Mouse (Mus musculus) cerebellum, postnatal 10 days (tissue): ENCODE data around the gene Bcas2.
"Not testable (repeated sequence)": the region's sequence is repeated elsewhere in the genome, so short reads cannot be mapped to it uniquely, and the experiment has no call there.

Experiments used
- DNase-seq, 2 experiments: peaks; one replicate each; pipeline ENCODE4 v3.0.0; 2021; ENCODE audit warnings: mixed read lengths in 2 of 2

Gene Bcas2

DNA sequence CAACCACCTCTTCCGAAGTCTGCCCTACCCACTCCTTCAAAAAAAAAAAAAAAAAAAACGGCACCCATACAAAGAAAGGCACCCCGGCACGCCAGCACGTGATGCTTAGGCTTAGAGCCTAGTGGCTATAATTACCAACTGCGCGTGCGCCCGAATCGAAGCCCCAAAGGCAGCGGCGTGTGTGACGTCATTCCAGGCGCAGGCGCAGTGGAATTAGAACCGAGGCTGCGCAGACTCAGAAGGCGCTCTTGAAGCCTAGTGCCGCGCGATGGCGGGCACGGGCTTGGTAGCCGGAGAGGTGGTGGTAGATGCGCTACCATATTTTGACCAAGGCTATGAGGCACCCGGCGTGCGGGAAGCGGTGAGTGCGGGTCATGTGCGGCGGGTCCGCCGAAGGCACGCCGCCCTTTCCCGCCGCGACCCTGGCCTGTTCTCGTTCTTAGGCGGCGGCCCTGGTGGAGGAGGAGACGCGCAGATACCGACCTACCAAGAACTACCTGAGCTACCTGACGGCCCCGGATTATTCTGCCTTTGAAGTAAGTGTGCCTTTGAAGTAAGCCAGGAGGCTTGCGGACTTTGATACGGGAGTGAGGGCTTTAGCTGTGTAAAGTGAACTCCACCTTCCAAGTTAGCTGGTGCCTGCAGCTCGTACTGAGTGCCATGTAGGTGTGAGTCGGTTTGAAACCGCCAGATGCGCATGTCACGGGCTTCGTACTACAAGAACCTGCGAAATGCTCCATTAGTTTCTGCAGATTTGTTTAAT is at the start of gene Bcas2:
TSS of gene Bcas2 (plus strand) at position 151 of the 763 bp plus-strand sequence.
- DNase-seq = peak; percentile 100

DNA sequence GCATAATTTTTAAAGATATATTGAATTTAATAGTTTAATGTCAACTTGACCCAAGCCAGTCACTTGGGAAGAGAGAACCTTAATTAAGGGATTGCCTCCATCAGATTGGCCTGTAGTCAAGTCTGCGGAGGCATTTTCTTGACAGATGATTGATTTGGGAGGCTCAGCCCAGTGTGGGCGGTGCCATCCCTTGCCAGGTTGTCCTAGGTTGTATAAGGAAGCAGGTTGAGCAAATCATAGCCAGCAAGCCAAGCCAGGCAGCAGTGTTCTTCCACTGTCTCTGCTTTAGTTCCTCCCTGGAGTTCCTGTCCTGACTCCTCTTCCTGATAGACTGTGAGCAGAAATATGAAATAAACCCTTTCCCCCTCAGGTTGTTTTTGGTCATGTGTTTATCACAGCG is 47.8 kb upstream of the Bcas2 start:
- no peak for DNase-seq

DNA sequence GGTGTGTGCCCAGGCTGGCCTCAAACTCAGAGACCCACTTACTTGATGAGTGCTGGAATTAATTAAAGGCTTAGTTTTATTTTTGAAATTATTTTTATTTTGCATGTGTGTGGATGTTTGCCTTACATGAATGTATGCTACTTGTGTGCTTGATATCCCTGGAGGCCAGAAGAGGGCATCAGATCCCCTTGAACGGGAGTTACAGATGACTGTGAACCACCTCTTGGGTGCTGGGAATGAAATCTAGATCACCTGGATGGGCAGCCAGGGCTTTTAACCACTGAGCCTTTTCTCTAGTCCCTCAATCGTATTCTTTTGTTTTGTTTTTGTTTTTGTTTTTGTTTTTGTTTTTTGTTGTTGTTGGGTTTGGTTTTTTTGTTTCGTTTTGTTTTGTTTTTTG is 45.3 kb upstream of the Bcas2 start:
- DNase-seq = no peak

DNA sequence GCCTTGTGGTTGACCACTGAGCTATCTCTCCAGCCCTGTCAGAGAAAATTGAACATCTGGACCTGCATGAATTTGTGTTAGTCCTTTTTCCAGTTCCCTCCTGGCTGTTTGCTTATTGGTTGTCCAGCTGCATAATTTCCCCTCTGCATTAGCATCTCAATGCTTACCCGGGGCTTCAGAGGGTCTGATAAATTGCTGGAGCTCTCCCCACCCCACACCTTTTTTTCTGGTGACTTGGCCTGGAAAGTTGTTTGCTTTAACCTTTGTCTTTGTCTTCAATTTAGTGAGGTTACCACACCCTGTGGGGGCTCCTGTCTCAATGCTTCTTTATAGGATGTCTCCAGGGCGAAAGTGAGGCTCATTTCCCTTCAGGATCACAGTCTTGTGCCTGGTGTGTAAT is 44.3 kb upstream of the Bcas2 start:
- DNase-seq = no peak

DNA sequence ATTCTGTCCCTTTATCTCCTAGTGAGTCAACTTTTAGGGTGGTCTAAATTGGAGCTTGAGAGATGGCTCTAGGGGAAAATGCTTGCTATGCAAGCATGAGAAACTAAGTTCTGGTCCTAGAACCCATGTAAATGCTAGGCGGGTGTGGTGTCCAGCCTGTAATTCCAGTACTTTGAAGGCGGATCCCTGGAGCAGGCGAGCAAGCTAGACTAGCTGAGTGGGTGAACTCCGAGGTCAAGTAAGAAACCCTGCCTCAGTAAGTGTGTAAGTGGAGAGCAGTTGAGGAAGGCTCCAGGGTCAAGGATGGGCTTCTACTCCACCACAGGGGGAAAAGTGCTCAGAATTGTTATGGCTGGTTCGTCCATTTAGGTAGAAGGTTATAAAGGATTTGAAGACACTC is 43.7 kb upstream of the Bcas2 start:
- no peak for DNase-seq

DNA sequence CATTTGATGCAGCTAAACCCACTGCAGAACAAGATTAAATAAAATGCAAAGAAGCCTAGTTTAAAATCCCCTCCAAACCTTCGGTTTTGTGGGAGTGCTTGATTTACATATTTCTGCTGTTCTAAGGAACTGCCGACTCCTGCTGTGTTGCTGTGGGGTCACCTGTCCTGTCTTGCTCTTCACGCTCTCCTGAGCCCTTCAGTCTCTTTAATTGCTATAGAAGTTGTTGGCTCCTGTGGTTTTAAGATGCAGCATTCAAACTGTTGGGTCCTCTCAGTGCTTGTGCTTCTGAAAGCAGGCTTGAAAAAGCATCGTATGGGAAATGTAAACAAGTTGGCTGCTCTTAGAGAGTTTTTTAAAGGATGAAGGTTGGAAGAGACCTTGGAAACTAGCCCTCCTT is 43.2 kb upstream of the Bcas2 start:
- no peak for DNase-seq

DNA sequence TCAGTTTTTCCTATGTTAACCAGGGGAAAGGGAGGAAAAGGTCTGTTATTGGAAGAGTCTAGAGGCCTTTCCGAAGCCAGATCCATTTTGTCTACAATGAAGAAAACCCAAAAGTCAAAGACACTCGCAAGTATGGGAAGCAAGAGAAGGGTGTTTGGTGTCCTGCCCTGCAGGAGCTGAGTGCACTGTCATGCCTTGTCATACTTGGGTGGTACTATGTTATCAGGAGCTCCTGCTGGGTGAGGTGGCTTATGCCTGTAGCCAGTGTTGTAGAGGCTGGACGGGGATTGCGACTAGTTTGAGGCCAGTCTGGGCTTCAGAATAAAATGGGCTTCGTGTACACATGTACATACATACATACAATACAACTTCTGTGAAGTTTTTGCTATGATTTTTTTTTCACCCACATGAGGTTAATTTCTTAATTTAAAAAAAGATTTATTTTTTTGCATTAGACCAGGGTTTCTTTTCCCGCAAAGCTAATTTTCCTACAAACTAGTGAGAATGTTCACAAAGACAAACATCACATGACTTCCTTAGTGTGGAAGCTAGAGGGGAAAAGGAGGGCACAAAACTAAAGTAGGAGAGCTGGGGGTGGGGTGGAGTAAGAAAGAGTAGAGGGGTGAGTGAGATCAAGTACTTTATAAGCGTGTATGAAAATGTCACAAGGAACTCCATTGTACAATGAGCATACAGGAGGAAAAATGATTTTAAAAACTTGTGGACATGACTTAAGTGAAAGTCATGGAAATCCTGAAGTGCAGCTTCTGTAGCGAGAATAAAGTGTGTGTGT is 41.9 kb upstream of the Bcas2 start:
- no peak for DNase-seq

DNA sequence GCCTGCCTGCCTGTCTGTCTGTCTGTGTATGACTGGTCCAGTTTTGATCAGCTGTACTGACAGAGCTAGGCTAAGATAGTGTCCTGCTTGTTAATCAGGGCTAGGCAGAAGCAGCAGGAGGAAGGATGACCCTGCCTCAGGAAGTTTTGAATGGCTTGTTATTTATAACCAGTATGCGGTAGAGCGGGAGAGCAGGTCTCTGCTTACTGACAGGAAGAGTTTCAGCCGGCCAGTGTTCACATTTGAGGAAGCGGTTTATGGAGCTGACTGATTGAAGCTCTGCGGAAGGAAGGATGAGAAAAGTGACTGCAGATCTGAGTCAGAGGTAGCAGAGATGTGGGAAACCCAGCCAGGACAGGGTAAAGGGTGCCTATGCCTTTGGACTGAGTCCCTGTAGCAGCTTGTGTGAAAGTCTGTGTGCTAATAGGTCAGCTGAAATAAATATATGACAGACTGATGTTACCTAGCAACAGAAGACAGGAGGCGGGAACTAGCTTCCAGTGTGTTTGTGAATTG is 41.2 kb upstream of the Bcas2 start:
- DNase-seq = peak; percentile 20 to 22

DNA sequence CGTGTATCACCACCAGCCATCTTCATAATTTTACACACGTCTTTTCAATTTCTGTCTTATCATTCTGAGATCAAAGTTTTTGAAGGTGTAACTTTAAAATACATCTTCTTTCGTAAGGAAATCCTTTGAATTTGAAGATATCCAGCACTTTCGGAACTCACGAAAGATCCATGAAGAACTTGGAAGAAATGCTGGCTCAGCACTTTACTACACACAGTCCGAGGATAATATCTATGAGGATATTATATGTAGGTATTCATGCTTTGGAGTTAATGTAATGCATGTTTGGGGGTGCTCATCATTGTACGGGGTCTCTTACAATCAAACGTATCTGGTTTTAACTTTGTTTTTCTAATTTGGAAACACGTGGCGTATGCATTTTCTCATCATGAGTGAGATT is 38.4 kb upstream of the Bcas2 start:
- DNase-seq = no peak

DNA sequence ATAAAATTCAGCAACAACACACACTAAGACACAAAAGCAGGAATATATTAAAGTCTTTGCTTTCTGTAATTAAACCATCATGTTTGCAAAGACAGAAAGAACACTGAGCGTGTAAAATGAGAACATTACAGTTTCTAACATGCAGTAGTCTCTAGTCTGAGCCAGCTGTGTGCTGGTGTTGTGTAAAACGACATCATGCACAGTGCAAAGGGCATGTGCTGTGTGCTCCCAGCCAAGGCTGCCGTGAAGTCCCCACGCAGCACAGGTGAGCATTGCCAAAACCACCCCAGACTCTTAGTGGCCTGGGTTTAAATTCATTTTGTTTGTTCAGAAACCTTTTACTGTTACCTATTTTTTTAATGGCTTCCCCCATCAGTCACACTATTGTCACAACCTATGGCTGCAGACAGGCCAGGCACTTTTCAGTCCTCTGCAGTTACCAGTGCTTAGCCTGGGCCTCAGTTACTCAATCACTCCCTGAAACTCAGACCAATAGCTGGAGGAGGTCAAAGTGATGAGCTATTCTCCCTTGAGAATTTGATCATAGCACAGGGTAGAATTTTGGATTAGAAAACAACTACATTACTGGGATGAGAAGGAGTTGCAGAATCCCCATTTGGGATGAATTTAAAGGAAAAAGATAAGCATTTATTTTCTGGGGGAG is 34.9 kb upstream of the Bcas2 start:
- DNase-seq = no peak

DNA sequence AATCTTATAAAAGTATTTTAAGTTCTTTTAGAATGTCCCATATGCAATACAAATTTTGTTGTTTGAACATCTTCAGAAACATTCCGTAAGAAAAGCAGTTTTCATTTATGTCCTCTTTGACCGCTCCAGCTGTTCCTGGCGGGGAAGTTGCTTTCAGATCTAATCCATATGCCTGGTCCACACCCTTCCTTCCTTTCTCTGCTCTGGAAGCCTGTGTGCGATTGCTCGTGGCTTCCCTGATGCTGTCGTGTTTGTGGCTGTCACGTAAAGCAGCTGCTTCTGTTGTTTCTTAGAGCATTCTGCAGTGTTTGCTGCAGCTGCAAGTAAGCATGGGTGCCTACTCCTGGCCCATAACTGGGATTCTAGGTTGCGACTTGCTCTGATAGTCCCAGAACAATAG is 32.4 kb upstream of the Bcas2 start:
- no peak for DNase-seq

DNA sequence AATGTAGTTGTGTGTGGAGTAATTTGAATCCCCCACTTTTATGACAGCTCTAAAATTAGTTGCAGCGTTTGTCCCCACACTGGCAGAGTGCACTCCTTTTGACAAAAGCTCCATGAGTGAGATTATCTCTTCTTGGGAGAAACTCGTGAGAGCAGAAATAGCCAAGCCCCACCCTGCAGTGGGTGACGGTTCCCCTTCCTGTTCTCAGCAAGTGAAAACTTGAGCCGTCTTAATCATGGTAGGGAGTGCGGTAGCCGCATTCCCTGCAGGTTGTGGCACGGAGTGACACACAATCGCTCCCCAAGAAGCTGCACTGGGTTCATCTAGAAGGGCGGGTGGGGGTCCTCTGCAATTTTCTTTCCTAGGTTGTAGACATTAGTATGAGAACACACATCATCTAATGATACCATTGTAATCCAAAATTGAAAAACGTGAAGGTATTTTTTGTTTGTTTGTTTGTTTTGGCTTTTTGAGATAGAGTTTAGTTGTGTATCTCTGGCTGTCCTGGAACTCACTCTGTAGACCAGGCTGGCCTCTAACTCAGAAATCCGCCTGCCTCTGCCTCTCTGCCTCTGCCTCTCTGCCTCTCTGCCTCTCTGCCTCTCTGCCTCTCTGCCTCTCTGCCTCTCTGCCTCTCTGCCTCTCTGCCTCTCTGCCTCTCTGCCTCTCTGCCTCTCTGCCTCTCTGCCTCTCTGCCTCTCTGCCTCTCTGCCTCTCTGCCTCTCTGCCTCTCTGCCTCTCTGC is 31.2 kb upstream of the Bcas2 start:
- not testable (repeated sequence) for DNase-seq

DNA sequence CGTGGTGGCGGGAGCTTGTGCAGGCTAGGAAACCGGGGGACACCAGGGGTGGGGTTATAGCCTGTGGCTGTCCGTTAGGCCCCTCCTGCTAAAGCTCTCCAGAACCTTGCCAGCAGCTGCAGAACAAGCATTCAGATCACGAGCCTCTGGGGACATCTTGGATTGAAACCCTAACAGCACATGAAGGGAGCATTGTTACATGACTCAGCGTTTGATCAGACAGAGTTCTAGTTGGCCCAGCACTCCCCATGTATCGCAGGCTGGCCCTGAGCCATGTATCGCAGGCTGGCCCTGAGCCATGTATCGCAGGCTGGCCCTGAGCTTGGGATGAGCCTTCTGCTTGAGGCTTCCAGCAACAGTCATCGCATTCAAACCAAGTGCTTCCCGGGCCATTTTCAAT is 30.2 kb upstream of the Bcas2 start:
- DNase-seq = peak; percentile 61 to 63

DNA sequence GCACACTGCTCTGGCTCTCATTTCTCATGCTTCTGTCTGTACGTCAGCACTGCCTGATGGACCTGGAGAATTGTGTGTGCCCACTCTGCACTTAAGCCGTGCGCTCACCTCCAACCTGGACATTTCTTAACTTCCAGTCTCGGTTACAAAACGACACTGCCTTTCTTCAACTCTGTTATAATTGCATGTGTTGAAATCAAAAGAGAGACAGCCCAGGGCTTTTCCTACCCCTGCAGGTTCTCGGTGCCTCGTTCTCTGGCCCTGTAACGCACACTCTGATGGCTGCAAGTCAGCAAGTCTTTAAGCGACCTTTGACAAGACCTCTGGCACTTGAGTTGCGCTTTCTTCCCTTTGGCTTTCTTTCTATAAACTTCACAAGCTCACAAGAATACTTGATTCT is 29.1 kb upstream of the Bcas2 start:
- DNase-seq = no peak

DNA sequence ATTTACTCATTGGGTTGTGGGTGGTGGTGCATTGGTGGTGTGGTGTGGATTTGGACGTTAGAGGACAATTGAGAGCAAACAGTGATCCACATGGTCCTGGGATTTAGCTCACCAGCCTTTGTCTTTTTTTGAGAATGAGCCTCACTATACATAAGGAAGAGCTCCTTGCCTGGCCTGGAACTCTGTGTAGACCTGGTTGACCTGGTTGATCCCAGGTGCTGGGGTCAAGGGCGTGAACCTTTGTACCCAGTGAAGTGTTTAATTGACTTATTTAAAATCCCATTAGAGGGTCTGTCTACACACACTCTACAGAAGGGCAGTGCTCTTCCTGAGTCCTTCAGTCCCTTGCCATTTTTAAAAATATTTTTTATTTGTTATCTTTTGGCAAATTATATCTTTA is 26.1 kb upstream of the Bcas2 start:
- no peak for DNase-seq

DNA sequence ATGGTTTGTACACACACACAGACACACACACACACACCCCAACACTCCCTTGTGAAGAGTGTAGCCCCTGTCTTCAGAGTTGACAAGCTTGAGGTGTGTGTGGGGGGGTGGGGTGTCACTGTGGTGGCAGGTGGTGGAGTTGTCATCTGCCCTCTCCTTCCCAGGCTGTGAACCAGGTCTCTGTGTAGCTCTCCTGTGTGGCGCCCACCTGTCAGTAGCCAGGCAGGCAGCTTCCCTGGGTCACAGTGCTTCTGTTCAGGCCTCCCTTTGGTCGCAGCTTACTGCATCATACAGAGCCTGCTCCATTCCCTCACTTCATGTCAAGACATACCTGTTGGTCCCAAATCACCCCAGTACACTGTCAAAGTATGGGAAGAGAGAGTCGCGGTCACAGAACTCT is 25.7 kb upstream of the Bcas2 start:
- peak; percentile 15 to 27 for DNase-seq

DNA sequence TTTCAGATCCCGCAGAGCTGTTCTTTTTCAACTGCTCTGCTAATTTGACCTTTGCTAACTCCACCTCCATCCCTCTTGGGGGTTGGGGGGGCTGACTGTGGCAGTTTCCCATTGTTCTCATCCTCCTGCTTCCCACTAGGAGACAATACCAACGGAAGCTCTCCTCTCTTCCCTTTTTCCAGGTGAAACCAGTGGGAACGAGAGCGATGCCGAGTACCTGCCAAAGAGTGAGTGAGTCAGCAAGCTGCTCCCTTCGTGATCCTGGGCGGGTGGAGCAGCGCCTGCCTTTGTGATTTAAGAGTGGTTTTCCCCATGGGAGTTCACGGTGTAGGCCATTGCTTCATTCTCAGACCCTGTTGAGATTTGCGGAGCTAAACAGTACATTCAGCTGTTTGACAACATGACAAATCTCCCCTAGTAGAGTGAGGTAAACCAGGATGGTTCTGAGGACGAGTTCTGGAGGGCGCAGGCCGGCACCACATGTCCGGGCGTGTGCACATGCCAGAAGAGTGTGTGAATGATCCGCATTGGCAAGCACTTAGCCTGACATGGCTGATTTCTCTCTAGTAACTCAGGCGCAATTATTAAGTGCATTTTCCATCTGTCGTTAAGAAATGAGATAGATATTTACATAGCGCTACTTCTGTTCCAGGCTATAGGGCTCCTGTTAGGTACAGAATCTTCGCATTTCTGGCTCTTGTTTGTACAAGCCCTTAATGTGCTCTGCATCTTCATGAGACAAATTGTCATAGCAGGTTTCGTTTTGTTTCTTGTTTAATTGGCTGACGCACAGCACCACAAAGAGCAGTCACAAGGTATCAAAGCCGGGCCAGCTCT is 24.9 kb upstream of the Bcas2 start:
- DNase-seq = peak; percentile 46 to 47

DNA sequence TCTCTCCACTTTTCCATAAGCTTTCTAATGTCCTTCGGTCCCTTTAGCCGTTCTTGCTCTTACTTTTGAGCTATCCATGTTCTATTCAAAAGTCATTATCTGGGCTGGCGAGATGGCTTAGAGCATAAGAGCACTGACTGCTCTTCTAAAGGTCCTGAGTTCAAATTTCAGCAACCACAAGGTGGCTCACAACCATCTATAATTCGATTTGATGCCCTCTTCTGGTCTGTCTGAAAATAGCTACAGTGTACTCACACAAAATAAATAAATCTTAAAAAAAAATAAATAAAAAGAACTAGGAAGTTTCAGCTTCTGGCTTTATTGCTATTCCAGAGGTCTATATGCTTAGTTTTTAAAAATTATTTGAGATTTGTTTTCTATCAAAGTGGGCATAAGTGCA is 23.7 kb upstream of the Bcas2 start:
- no peak for DNase-seq

DNA sequence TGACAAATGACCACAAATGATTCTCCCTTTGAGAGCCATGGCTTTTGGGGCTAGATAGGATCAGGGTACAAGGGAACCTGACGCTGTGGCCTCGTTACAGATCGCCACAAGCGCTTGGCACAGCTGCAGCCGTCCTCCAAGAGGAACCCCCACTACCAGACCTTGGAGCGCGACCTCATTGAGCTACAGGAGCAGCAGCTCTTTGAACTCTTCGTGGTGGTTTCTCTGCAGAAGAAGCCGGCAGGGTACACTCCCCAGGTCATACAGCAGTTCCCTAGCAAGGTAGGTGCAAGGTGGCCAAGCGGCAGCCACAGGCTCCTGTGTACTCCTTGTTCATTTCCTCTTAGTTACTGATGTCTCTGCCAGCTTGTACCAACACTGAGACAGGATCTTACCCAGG is 22.5 kb upstream of the Bcas2 start:
- DNase-seq = no peak

DNA sequence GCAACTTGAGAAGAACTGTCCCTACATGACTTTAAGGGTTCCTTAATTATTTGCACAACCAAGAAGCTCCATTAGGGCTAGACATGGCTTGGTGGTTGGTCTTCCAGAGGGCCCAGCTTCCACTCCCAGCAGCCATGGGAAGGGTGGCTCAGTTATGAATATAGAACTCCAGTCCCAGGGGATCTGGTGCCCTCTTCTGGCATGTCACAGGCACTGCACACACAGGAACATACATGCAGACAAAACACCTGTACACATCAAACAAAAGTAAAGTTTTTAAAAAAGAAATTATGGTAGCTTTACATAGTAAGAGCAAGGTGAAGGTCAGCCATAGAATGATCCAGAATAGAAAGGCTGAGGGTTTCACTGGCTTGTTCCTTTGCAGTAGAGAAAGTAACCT is 17.7 kb upstream of the Bcas2 start:
- no peak for DNase-seq

DNA sequence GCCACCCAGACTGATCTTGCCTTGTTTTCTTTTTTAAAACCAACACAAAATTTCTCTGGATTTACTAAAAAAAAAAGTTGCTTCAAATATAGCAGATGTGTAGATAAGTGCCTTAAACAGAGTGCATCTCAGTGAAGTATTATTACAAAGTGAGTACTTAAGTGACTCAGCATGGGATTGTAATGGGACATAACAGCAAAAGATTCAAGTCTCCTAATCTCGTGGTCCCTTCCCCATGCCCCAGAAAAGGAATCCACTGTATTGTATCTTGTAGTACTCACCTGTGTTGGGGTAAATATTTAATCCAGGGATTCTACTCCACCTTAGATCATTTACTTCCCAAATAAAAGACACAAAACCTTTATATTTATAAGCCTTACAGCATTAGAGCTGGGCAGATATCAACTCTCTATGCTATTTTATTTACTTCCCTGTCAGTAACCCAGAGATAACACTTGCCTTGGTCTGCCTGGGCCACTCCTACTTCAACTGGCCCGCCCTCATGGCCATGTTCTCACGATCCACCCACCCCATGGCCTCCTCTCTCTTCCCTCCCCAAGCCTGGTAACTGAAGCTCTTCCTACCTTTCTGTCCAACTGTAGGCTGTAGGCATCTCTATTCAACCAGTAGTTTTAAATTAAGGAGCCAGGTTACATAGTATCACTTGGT is 12.1 kb upstream of the Bcas2 start:
- DNase-seq = no peak
